Mouse (Mus musculus): ENCODE data around the gene Dek.

Gene Dek

GRCm38 (mm10) chr13:47106580-47106888, 533 bp upstream of the Dek start:
- DNase-seq, result no peak

GRCm38 (mm10) chr13:47104856-47105541, 1.0 kb downstream of the Dek start:
- DNase-seq, result peak in 1 of 2 experiments; percentile 28

- DNase-seq, result peak in 1 of 2 experiments; percentile 32
Observed at GRCm38 (mm10) chr13:47104146-47104545, 1.9 kb downstream of the Dek start.

- DNase-seq, result no peak
Observed at GRCm38 (mm10) chr13:47100587-47100986, 5.4 kb downstream of the Dek start.

GRCm38 (mm10) chr13:47099265-47099664, 6.7 kb downstream of the Dek start:
- DNase-seq, result no peak

GRCm38 (mm10) chr13:47096591-47096990, 9.4 kb downstream of the Dek start:
- DNase-seq, result no peak

- no peak for DNase-seq
Observed at GRCm38 (mm10) chr13:47093791-47094190, 12.2 kb downstream of the Dek start.

GRCm38 (mm10) chr13:47089271-47089670, 16.7 kb downstream of the Dek start:
- DNase-seq, result no peak

- no peak for DNase-seq
Observed at GRCm38 (mm10) chr13:47088433-47088832, 17.6 kb downstream of the Dek start.

- no peak for DNase-seq
Observed at GRCm38 (mm10) chr13:47080905-47081505, 25.0 kb downstream of the Dek start.

- DNase-seq, result no peak
Observed at GRCm38 (mm10) chr13:47078799-47079198, 27.2 kb downstream of the Dek start.

- no peak for DNase-seq
Observed at GRCm38 (mm10) chr13:47077367-47077766, 28.6 kb downstream of the Dek start.

- DNase-seq, result no peak
Observed at GRCm38 (mm10) chr13:47076156-47076555, 29.8 kb downstream of the Dek start.

GRCm38 (mm10) chr13:47072484-47072883, 33.5 kb downstream of the Dek start:
- DNase-seq, result no peak

- DNase-seq, result no peak
Observed at GRCm38 (mm10) chr13:47071871-47072270, 34.1 kb downstream of the Dek start.

GRCm38 (mm10) chr13:47070329-47071080, 35.5 kb downstream of the Dek start:
- DNase-seq, result no peak

GRCm38 (mm10) chr13:47067001-47067400, 39.0 kb downstream of the Dek start:
- no peak for DNase-seq

GRCm38 (mm10) chr13:47066516-47066915, 39.5 kb downstream of the Dek start:
- DNase-seq, result no peak

GRCm38 (mm10) chr13:47063985-47064760, 41.8 kb downstream of the Dek start:
- DNase-seq, result no peak

GRCm38 (mm10) chr13:47062756-47063155, 43.2 kb downstream of the Dek start:
- DNase-seq, result no peak

- no peak for DNase-seq
Observed at GRCm38 (mm10) chr13:47056781-47057180, 49.2 kb downstream of the Dek start.

GRCm38 (mm10) chr13:47056126-47056525, 49.9 kb downstream of the Dek start:
- DNase-seq, result no peak

- DNase-seq, result no peak
Observed at GRCm38 (mm10) chr13:47053971-47054370, 52.0 kb downstream of the Dek start.

All from kidney, postnatal 25 days (tissue).